Mouse (Mus musculus): Measurements from ENCODE around the gene Mettl1.
"Not testable (repeated sequence)": the region's sequence is repeated elsewhere in the genome, so short reads cannot be mapped to it uniquely, and the experiment has no call there.

Mettl1 gene

DNA sequence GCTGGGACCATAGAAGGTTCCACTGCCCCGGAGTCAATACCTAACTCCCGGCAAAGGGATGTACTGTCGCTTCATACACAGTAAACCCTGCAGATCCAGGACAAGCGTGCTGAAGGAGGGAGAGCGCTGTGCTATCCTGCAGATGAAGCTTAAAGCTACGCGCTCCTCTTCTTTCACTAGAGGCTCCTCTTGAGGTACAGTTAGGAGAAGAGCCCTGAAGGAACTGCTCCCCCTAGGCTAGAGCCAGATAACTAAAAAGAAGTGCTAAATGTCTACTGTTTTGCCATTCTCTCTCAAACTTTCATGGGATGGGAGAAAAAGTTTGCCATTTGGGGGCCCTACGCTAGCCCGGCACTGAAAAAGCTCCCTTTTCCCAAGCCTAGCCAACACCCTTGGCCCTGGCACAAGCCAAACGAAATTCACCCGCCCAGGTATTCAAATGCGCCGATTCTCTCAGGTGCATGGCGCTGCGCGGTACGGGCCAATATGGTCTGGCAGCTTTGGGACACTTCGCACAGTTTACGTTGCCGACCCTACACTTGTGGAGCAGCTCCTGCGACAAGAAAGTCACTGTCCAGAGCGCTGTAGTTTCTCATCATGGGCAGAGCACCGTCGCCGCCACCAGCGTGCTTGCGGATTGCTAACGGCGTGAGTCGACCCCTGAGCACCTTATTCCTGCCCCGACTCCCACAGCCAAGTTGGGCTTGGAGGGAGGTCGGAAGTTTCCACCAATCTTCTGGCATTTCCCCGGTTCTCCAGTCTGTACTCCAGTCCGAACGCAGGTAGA is 7.6 kb downstream of the Mettl1 start:
- no peak for DNase-seq

GRCm38 (mm10) chr10:127049395-127050118 is 8.3 kb downstream of the Mettl1 start:
- DNase-seq = no peak

GRCm38 (mm10) chr10:127050119-127050474 is 8.9 kb downstream of the Mettl1 start:
- no peak for DNase-seq

GRCm38 (mm10) chr10:127054646-127055045 is 13.4 kb downstream of the Mettl1 start:
- DNase-seq = no peak

DNA sequence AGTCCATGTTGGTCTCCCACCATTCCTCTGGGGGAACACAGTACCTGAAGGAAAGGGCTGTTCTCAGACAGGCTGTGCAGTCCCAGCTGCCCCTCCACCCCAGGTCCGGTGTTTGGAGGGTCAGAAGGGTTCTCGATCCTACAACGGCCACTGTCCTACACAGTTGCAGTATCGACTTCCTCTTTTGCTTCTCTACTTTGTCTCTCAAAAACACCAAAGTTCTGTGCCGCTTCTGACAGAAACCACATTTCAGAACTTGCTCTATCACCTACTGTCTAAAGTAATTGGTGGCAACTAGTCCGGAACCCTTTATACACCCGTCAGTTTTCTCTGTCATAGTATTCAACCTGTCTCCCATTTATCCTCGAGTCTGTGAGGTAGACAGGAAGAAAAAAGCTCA is 14.2 kb downstream of the Mettl1 start:
- no peak for DNase-seq

DNA sequence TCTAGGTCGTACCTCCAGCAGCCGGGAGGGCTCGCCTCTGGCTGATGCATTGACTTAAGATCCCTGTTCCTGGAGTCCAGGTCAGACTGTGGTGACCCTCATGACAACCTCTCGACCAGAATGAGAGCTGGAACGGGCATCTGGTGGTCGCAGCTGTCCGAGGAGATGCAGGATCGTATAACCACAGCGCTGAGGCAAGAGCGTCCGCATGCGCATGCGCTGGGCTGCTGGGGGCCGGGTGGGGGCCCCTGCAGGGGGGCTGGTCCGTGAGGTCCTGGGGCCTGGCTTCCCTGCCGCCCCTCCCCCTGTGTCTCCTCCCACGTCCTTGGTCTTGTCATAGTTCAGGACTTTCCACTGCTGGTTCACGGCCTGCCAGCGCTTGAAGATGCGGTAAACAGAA is 15.3 kb downstream of the Mettl1 start:
- DNase-seq = no peak

- peak; percentile 66 to 67 for DNase-seq
Measured at GRCm38 (mm10) chr10:127058161-127058560, 16.9 kb downstream of the Mettl1 start.

- no peak for DNase-seq
Measured at GRCm38 (mm10) chr10:127058708-127059107, 17.5 kb downstream of the Mettl1 start.

DNA sequence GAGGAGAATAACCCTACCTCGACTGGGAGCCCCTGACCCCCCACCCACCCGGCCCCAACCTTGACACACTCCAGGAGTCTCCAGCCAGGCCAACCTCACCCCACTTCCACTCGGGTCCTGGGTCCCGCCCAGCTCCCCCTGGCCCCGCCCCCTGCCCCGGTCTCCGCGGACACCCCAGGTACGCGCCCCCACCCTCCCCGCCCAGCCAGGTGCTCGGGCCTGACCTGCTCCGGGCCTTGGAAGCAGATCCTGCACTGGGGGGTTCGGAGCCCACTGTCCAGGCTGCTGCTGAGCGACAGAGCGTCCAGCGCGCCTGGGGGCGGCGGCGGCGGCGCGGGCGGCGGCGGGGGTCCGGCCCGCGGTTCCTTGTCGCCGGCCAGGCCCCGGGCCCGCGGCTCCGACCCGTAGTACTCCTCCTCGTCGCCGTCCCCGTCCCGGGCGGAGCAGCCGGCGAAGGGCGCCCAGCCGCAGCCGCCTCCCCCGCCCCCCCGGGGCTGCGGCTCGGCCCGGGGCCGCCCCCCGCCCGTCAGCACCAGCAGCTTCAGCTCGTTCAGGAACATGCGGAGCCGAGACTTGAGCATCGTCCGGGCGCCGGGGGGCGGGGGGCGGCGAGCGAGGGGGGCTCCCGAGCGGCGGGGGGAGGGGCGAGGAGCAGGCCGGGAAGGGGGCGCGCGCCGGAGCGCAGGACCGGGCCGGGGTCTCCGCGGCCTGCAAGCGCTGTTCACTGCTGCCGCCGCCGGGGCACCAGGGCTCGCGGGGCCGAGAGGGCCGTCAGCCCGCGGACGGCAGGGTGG is 18.2 kb downstream of the Mettl1 start:
- no peak for DNase-seq

DNA sequence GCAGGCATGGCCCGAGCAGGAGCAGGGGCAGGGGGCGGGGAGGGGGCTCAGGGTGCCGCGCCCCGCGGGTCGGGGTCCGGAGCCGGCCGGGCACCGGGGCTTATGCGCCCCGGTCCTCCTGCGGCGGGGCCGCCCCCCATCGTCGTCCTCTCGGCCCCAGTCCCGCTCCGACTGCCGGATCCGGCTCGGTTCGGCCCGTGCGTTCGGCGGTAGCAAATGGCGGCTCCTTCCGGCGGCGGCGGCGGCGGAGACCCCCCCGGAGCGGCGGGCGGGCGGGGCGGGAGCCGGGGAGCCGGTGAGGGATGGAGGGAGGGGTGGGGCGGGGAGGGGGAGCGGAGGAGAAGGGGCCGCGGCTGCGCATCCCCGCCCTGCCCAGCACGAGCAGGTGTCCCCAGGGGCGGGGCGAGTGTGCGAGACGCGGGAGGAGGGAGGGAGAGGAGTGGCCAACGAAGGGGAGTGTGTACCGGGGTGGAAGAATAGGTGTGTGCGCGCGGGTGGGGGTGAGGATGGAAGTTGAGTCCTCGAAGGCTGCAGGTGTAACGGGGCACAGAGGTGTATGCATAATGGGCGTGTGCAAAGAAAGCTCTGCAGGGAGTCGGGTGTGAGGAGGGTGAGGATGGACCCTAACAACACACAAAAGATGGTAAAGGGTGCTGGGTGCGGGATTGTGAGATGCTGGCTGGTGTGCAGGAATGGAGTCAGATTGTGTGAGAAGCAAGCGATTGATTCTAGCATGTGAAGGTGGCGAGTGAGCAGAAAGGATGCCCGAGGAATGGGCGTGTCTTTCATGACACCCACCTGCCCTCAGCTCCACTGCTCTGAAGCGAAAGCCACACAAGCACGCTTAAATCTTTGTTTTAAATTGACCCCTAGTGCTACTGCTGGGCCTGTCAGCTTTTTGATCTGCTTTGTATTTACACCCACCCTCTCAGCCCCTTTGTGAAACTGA is 19.0 kb downstream of the Mettl1 start, which contains the start of gene March9:
March9 (minus strand) TSS at position 217 of the 949 bp plus-strand sequence.
- peak; percentile 78 to 87 for DNase-seq

GRCm38 (mm10) chr10:127061085-127061484 is 19.9 kb downstream of the Mettl1 start:
- DNase-seq = no peak

GRCm38 (mm10) chr10:127061513-127061912 is 20.3 kb downstream of the Mettl1 start:
- no peak for DNase-seq

- DNase-seq = not testable (repeated sequence)
Measured at GRCm38 (mm10) chr10:127062101-127062500, 20.9 kb downstream of the Mettl1 start.

DNA sequence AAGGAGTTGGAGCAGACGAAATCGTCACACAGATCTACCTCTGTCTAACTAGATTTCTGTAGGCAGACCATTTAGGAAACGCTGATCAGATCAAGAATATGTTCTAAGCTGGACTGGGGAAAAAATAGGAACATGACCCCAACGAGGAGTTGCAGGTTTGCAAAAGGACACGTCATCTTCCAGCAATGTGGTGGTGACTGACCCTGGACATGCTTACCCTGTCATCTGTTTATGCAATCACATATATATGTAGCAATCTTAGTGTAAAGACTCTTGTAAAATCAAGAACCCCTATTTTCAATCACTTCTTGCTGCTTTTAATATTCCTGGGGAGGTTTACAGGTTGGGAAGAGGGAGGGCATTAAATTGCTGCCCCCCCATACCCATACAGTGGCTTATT is 21.3 kb downstream of the Mettl1 start:
- DNase-seq = no peak

GRCm38 (mm10) chr10:127063239-127063872 is 22.1 kb downstream of the Mettl1 start, which contains the start of gene Cdk4:
TSS of gene Cdk4 (plus strand) at chr10:127063534.
- DNase-seq = peak; percentile 94 to 96

- DNase-seq = no peak
Measured at GRCm38 (mm10) chr10:127063913-127064870, 23.0 kb downstream of the Mettl1 start.

DNA sequence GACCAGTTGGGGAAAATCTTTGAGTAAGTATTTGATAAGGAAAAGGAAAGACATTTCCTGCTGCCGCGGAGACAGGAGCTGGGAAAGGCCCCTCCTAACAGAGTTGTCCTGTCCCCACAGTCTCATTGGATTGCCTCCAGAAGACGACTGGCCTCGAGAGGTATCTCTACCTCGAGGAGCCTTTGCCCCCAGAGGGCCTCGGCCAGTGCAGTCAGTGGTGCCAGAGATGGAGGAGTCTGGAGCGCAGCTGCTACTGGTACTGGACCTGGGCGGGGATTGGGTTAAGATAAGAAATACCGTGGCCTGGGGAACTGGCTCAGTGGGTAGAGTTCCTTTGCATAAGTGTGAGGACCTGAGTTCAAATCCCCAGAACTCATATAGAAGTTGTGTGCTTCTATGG is 24.8 kb downstream of the Mettl1 start:
- DNase-seq = no peak

- DNase-seq = no peak
Measured at GRCm38 (mm10) chr10:127066519-127067018, 25.4 kb downstream of the Mettl1 start.

- DNase-seq = no peak
Measured at GRCm38 (mm10) chr10:127068360-127069038, 27.3 kb downstream of the Mettl1 start.

Measured in thymus, adult 18-20 months (tissue).